Mouse (Mus musculus) myocyte (in vitro differentiated cells): ENCODE data around the gene Srsf11.

ENCODE experiments used
- E2F4 ChIP-seq: IDR thresholded peaks from one replicate; pipeline ENCODE4 v1.6.1; 2011; ENCODE audit warnings: mild to moderate bottlenecking, control low read depth, moderate library complexity; ENCODE audit not compliant: insufficient read depth
- POLR2A ChIP-seq: IDR thresholded peaks from one replicate; pipeline ENCODE4 v1.6.1; 2011; ENCODE audit warnings: low read depth, mild to moderate bottlenecking, control low read depth, moderate library complexity; ENCODE audit not compliant: insufficient read length
- POLR2AphosphoS2 ChIP-seq: IDR thresholded peaks from one replicate; pipeline ENCODE4 v1.6.1; 2011; ENCODE audit warnings: low read depth, control low read depth; ENCODE audit not compliant: insufficient read length
- REST ChIP-seq: IDR thresholded peaks from one replicate; pipeline ENCODE4 v1.6.1; 2011; ENCODE audit warnings: mild to moderate bottlenecking, control low read depth, moderate library complexity; ENCODE audit not compliant: insufficient read depth, insufficient read length
- TCF12 ChIP-seq: IDR thresholded peaks from one replicate; pipeline ENCODE4 v1.6.1; 2011; ENCODE audit warnings: mild to moderate bottlenecking, control low read depth; ENCODE audit not compliant: poor library complexity, insufficient read depth, severe bottlenecking
- TCF3 ChIP-seq: IDR thresholded peaks from one replicate; pipeline ENCODE4 v1.6.1; 2011; ENCODE audit warnings: low read depth, control low read depth; ENCODE audit not compliant: insufficient read length

DNA sequence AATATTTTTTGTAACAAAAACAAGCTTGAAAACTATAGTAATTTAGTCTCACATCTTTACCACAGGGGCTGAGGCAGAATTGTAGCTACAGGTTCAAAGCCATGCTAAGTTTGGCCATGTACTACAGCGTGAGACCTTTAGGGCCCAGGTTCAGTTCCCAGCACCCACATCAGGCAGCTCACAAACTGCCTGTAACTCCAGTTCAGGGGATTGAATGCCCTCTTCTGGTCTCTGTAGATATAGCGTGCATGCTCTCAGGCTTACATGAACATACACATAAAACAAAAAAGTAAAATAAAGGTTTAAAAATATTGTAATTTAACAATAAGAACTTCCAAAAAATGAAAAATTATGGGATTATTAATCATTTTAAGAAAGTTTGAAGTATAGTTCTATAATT lies 63.2 kb downstream of the Srsf11 start:
- TF ChIP-seq POLR2AphosphoS2: no peak
- TF ChIP-seq TCF3: no peak
- no peak for TF ChIP-seq TCF12
- no peak for TF ChIP-seq REST
- no peak for TF ChIP-seq POLR2A
- no peak for TF ChIP-seq E2F4
